Mouse (Mus musculus): ENCODE results near the gene Hspa2. TPM values are rescaled to one million over a fixed set of nuclear protein-coding genes. Genes with fewer than 3 reads are reported as not detected.

Gene Hspa2
- total and polyA plus RNA-seq, 2 experiments: 1.4 to 3.3 TPM

- Histone ChIP-seq H3K4me1 (ENCODE audit: control insufficient read depth, insufficient read depth, low read length) (peaks cover 8% of the 10 kb centered on the region), H3K79me2 (ENCODE audit: control insufficient read depth, insufficient read depth, low read length) (peaks cover 45% of the 10 kb centered on the region), H3K36me3 (ENCODE audit: control insufficient read depth, insufficient read depth, low read length) (no peaks in the 10 kb centered on the region; the same call in 1 of the 2 replicates), H3K9ac (ENCODE audit: low read depth, low read length) (no peak overlapping the region), H3K27me3 (ENCODE audit: control insufficient read depth, insufficient read depth, low read length) (no peaks in the 10 kb centered on the region), H3K27ac (replicated peaks; ENCODE audit: insufficient read depth, low read depth, low read length) (no peak overlapping the region), H3K4me3 (ENCODE audit: insufficient read depth, low read depth, low read length) (no peak overlapping the region)
- TF ChIP-seq CTCF (IDR thresholded peaks at IDR 0.05; ENCODE audit: low read depth, low read length): no peak
- no peak for TF ChIP-seq POLR2A (IDR thresholded peaks at IDR 0.05; ENCODE audit: extremely low read depth, insufficient read depth, low read length)
- DNase-seq (ENCODE audit: extremely low read depth, low read depth, low spot score): no peak
- WGBS: 48% methylated on average over 7 of the region's 7 CpGs
Measured at GRCm38 (mm10) chr12:76380151-76380550, 23.8 kb upstream of the Hspa2 start.

GRCm38 (mm10) chr12:76385342-76385741, 18.6 kb upstream of the Hspa2 start:
- no peak for DNase-seq (ENCODE audit: extremely low read depth, low read depth, low spot score)
- WGBS: 95% methylated on average over 8 of the region's 8 CpGs

GRCm38 (mm10) chr12:76388794-76389193, 15.2 kb upstream of the Hspa2 start:
- no peak for DNase-seq (ENCODE audit: extremely low read depth, low read depth, low spot score)
- Histone ChIP-seq H3K36me3 (ENCODE audit: control insufficient read depth, insufficient read depth, low read length) (peaks cover 19% of the 10 kb centered on the region), H3K27me3 (ENCODE audit: control insufficient read depth, insufficient read depth, low read length) (no peaks in the 10 kb centered on the region), H3K27ac (replicated peaks; ENCODE audit: insufficient read depth, low read depth, low read length) (no peak overlapping the region), H3K79me2 (ENCODE audit: control insufficient read depth, insufficient read depth, low read length) (peaks cover 8% of the 10 kb centered on the region; the same call in 1 of the 2 replicates), H3K4me1 (ENCODE audit: control insufficient read depth, insufficient read depth, low read length) (no peaks in the 10 kb centered on the region), H3K4me3 (ENCODE audit: insufficient read depth, low read depth, low read length) (no peak overlapping the region), H3K9ac (ENCODE audit: low read depth, low read length) (no peak overlapping the region)
- no peak for TF ChIP-seq POLR2A (IDR thresholded peaks at IDR 0.05; ENCODE audit: extremely low read depth, insufficient read depth, low read length)
- TF ChIP-seq CTCF (IDR thresholded peaks at IDR 0.05; ENCODE audit: low read depth, low read length): no peak
- WGBS: 85% methylated on average over 11 of the region's 11 CpGs

More at GRCm38 (mm10) chr12:76385342-76385741, 18.6 kb upstream of the Hspa2 start:
- no peak for TF ChIP-seq POLR2A (IDR thresholded peaks at IDR 0.05; ENCODE audit: extremely low read depth, insufficient read depth, low read length)
- TF ChIP-seq CTCF (IDR thresholded peaks at IDR 0.05; ENCODE audit: low read depth, low read length): no peak
- no peaks in the 10 kb centered on the region for H3K27me3 ChIP-seq (ENCODE audit: control insufficient read depth, insufficient read depth, low read length)
- H3K4me1 ChIP-seq (ENCODE audit: control insufficient read depth, insufficient read depth, low read length): no peaks in the 10 kb centered on the region
- no peak overlapping the region for H3K4me3 ChIP-seq (ENCODE audit: insufficient read depth, low read depth, low read length)
- no peak overlapping the region for H3K9ac ChIP-seq (ENCODE audit: low read depth, low read length)
- H3K36me3 ChIP-seq (ENCODE audit: control insufficient read depth, insufficient read depth, low read length): peaks cover 19% of the 10 kb centered on the region
- H3K79me2 ChIP-seq (ENCODE audit: control insufficient read depth, insufficient read depth, low read length): peaks cover 19% of the 10 kb centered on the region
- H3K27ac ChIP-seq (replicated peaks; ENCODE audit: insufficient read depth, low read depth, low read length): no peak overlapping the region

- WGBS: 74% methylated on average over 3 of the region's 3 CpGs
- Histone ChIP-seq H3K27ac (replicated peaks; ENCODE audit: insufficient read depth, low read depth, low read length) (no peak overlapping the region), H3K4me1 (ENCODE audit: control insufficient read depth, insufficient read depth, low read length) (no peaks in the 10 kb centered on the region), H3K4me3 (ENCODE audit: insufficient read depth, low read depth, low read length) (no peak overlapping the region), H3K36me3 (ENCODE audit: control insufficient read depth, insufficient read depth, low read length) (peaks cover 5% of the 10 kb centered on the region), H3K9ac (ENCODE audit: low read depth, low read length) (no peak overlapping the region), H3K79me2 (ENCODE audit: control insufficient read depth, insufficient read depth, low read length) (no peaks in the 10 kb centered on the region; the same call in 1 of the 2 replicates), H3K27me3 (ENCODE audit: control insufficient read depth, insufficient read depth, low read length) (no peaks in the 10 kb centered on the region)
- no peak for DNase-seq (ENCODE audit: extremely low read depth, low read depth, low spot score)
- TF ChIP-seq POLR2A (IDR thresholded peaks at IDR 0.05; ENCODE audit: extremely low read depth, insufficient read depth, low read length) (no peak), CTCF (IDR thresholded peaks at IDR 0.05; ENCODE audit: low read depth, low read length) (no peak)
Measured at GRCm38 (mm10) chr12:76391595-76392271, 12.2 kb upstream of the Hspa2 start.

- H3K36me3 ChIP-seq (ENCODE audit: control insufficient read depth, insufficient read depth, low read length): no peaks in the 10 kb centered on the region; the same call in 1 of the 2 replicates
- 82% methylated on average over 5 of the region's 5 CpGs for WGBS
- H3K4me3 ChIP-seq (ENCODE audit: insufficient read depth, low read depth, low read length): no peak overlapping the region
- TF ChIP-seq CTCF (IDR thresholded peaks at IDR 0.05; ENCODE audit: low read depth, low read length) (no peak), POLR2A (IDR thresholded peaks at IDR 0.05; ENCODE audit: extremely low read depth, insufficient read depth, low read length) (no peak)
- H3K79me2 ChIP-seq (ENCODE audit: control insufficient read depth, insufficient read depth, low read length): no peaks in the 10 kb centered on the region
- H3K27ac ChIP-seq (replicated peaks; ENCODE audit: insufficient read depth, low read depth, low read length): no peak overlapping the region
- H3K27me3 ChIP-seq (ENCODE audit: control insufficient read depth, insufficient read depth, low read length): no peaks in the 10 kb centered on the region
- H3K9ac ChIP-seq (ENCODE audit: low read depth, low read length): no peak overlapping the region
- DNase-seq (ENCODE audit: extremely low read depth, low read depth, low spot score): no peak
- no peaks in the 10 kb centered on the region for H3K4me1 ChIP-seq (ENCODE audit: control insufficient read depth, insufficient read depth, low read length)
Measured at GRCm38 (mm10) chr12:76392979-76393378, 11.0 kb upstream of the Hspa2 start.

DNA sequence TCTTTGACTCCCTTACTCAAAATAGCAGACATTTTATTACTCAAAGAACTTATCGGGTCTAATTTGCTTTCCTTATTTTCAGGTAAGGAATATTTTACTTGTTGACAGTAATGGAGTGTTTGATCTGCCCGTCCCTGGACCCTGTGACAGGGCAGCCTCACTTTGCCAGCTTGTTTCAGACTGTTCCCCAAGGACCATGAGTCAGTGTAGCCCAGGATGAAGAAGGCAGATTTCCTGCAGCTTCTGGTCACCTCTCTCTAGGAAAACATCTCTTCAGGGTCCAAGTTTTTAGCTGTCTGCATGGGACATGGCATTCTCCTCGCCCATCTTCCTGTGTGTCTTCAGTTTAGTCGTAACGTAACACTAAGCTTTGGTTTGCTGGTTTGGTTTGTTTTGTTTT, 6.7 kb upstream of the Hspa2 start:
- TF ChIP-seq CTCF (IDR thresholded peaks at IDR 0.05; ENCODE audit: low read depth, low read length) (no peak), POLR2A (IDR thresholded peaks at IDR 0.05; ENCODE audit: extremely low read depth, insufficient read depth, low read length) (no peak)
- H3K27ac ChIP-seq (replicated peaks; ENCODE audit: insufficient read depth, low read depth, low read length): no peak overlapping the region
- H3K27me3 ChIP-seq (ENCODE audit: control insufficient read depth, insufficient read depth, low read length): no peaks in the 10 kb centered on the region
- H3K4me3 ChIP-seq (ENCODE audit: insufficient read depth, low read depth, low read length): no peak overlapping the region
- H3K36me3 ChIP-seq (ENCODE audit: control insufficient read depth, insufficient read depth, low read length): no peaks in the 10 kb centered on the region; the same call in 1 of the 2 replicates
- H3K9ac ChIP-seq (ENCODE audit: low read depth, low read length): no peak overlapping the region
- no peaks in the 10 kb centered on the region for H3K79me2 ChIP-seq (ENCODE audit: control insufficient read depth, insufficient read depth, low read length)
- H3K4me1 ChIP-seq (ENCODE audit: control insufficient read depth, insufficient read depth, low read length): no peaks in the 10 kb centered on the region
- DNase-seq (ENCODE audit: extremely low read depth, low read depth, low spot score): no peak
- 94% methylated on average over 5 of the region's 5 CpGs for WGBS

All from liver, adult 2 months (tissue).